Mouse (Mus musculus): ENCODE results near the gene Tsc22d1.

DNA sequence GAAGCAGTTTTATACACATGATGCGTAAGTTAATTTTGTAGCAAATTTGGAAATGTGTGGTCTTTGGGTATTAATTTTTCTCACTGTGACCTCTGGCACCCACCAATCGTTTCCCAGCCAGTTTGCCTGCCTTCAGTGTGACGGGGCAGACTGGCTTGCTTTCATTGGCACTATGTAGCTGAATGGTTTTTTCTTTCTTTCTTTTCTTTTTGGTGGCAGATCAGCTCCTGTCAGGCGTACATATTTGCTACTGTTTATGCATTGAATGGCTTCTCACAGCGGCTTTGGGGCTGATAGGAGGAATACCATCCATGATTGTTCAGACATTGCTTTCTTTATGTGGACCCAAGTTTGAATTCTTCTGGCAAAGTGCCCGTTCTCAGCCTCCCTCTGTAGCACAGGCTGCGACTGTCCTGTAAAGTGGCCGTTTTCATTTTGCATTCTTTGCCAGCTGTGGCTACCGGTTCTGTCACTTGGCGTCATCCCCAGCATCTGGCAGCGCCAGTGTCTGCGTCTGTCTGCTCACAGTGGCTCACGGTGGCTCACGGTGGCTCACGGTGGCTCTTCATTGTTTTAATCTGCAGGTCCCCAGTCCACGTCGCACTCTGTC is 38.1 kb downstream of the Tsc22d1 start:
- TF ChIP-seq CTCF (IDR thresholded peaks at IDR 0.05; ENCODE audit: extremely low read depth, insufficient read depth, low read length), result no peak
- no peak for TF ChIP-seq POLR2A (IDR thresholded peaks at IDR 0.05; ENCODE audit: extremely low read depth, insufficient read depth, low read length)

Measured in cortical plate, adult 2 months (tissue).